Mouse (Mus musculus) CH12.LX (cell line): ENCODE results near the gene Dtnb. TPM values are rescaled to one million over a fixed set of nuclear protein-coding genes. Genes with fewer than 3 reads are reported as not detected.
A peak's percentile ranks its signal among the peaks of the same experiment; 100 is the strongest.

Experiments
- DNase-seq: peaks from one replicate; pipeline ENCODE4 v3.0.0-alpha.2; 2013; ENCODE audit errors: extremely low read depth
- H3K27ac ChIP-seq: 2 replicates; pipeline ENCODE4 v1.5.1; 2012; ENCODE audit warnings: low read depth, mild to moderate bottlenecking, control low read depth, moderate library complexity; ENCODE audit not compliant: insufficient read depth
- H3K27me3 ChIP-seq: replicated peaks from 2 replicates; pipeline ENCODE3; 2012; ENCODE audit warnings: inconsistent platforms
- H3K36me3 ChIP-seq, 2 experiments: replicated peaks in 1 of 2; 2 replicates each; pipeline versions ENCODE3 to v1.6.1; 2012; ENCODE audit warnings: inconsistent platforms in 1 of 2, low read length in 1 of 2, mild to moderate bottlenecking in 1 of 2, mixed read lengths in 1 of 2, moderate library complexity in 1 of 2; ENCODE audit not compliant: control insufficient read depth in 1 of 2, insufficient read depth in 1 of 2
- H3K4me1 ChIP-seq, 2 experiments: 2 replicates each; pipeline ENCODE4 v1.6.1; 2012; ENCODE audit warnings: inconsistent platforms in 1 of 2, moderate library complexity in 1 of 2; ENCODE audit not compliant: insufficient read depth in 2 of 2, control insufficient read depth in 1 of 2
- H3K4me2 ChIP-seq: 2 replicates; pipeline ENCODE4 v1.6.1; 2012; ENCODE audit warnings: low read depth, mild to moderate bottlenecking, control low read depth; ENCODE audit not compliant: poor library complexity, insufficient read depth, severe bottlenecking
- H3K4me3 ChIP-seq, 3 experiments: fragments of 150-350 bp in 1 of 3; sonication (generic) in 1 of 3; replicated peaks in 1 of 3; 2 replicates each; pipeline versions ENCODE3 to v1.5.1; 2011 to 2012; ENCODE audit warnings: low read depth in 2 of 3, low read length in 2 of 3, mild to moderate bottlenecking in 2 of 3, moderate library complexity in 2 of 3, control low read depth in 1 of 3, improper control_type of control experiment in 1 of 3, inconsistent platforms in 1 of 3, mixed read lengths in 1 of 3; ENCODE audit not compliant: poor library complexity in 1 of 3
- H3K79me2 ChIP-seq: replicated peaks from 2 replicates; pipeline ENCODE4 v1.6.1; 2012; ENCODE audit warnings: mild to moderate bottlenecking, moderate library complexity; ENCODE audit not compliant: control insufficient read depth, poor library complexity, insufficient read depth, severe bottlenecking; ENCODE audit errors: extremely low read depth
- H3K9ac ChIP-seq: 2 replicates; pipeline ENCODE4 v1.6.1; 2012; ENCODE audit warnings: low read depth, mild to moderate bottlenecking, control low read depth, moderate library complexity; ENCODE audit not compliant: insufficient read depth
- H3K9me3 ChIP-seq: replicated peaks from 2 replicates; pipeline ENCODE3; 2012; ENCODE audit warnings: low read length, inconsistent platforms, mixed read lengths
- CHD1 ChIP-seq: IDR thresholded peaks from 2 replicates; pipeline ENCODE4 v1.6.1; 2012; ENCODE audit warnings: low read depth, low read length, improper control_type of control experiment, inconsistent platforms
- CHD2 ChIP-seq: IDR thresholded peaks from 2 replicates; pipeline ENCODE4 v1.6.1; 2011; ENCODE audit warnings: low read length, improper control_type of control experiment
- E2F4 ChIP-seq: IDR thresholded peaks from 2 replicates; pipeline ENCODE4 v1.6.1; 2011; ENCODE audit warnings: low read depth, low read length, improper control_type of control experiment; ENCODE audit not compliant: insufficient replicate concordance
- ELF1 ChIP-seq: IDR thresholded peaks from 2 replicates; pipeline ENCODE4 v1.6.1; 2014; ENCODE audit warnings: low read depth, mild to moderate bottlenecking, inconsistent platforms, low read length, improper control_type of control experiment
- GABPA ChIP-seq: IDR thresholded peaks from 2 replicates; pipeline ENCODE4 v1.6.1; 2012; ENCODE audit warnings: low read depth, low read length, improper control_type of control experiment, inconsistent platforms; ENCODE audit not compliant: insufficient replicate concordance
- HCFC1 ChIP-seq: IDR thresholded peaks from 2 replicates; pipeline ENCODE4 v1.6.1; 2012; ENCODE audit warnings: low read depth, mild to moderate bottlenecking, inconsistent platforms, low read length, improper control_type of control experiment
- JUN ChIP-seq: IDR thresholded peaks from 2 replicates; pipeline ENCODE4 v1.6.1; 2011; ENCODE audit warnings: low read depth, mild to moderate bottlenecking, low read length, improper control_type of control experiment, moderate library complexity; ENCODE audit not compliant: insufficient read depth
- JUND ChIP-seq: conservative IDR thresholded peaks from 2 replicates; pipeline ENCODE4 v1.6.1; 2011; ENCODE audit warnings: low read depth, low read length, improper control_type of control experiment
- MAFK ChIP-seq: IDR thresholded peaks from 2 replicates; pipeline ENCODE4 v1.6.1; 2011; ENCODE audit warnings: low read length, improper control_type of control experiment; ENCODE audit not compliant: insufficient replicate concordance
- MAX ChIP-seq: IDR thresholded peaks from 2 replicates; pipeline ENCODE4 v1.6.1; 2011; ENCODE audit warnings: low read length, improper control_type of control experiment
- MAZ ChIP-seq: IDR thresholded peaks from 2 replicates; pipeline ENCODE4 v1.6.1; 2012; ENCODE audit warnings: low read depth, mild to moderate bottlenecking, inconsistent platforms, low read length, improper control_type of control experiment, moderate library complexity
- MEF2A ChIP-seq: IDR thresholded peaks from 2 replicates; pipeline ENCODE4 v1.6.1; 2014; ENCODE audit warnings: low read depth, mild to moderate bottlenecking, inconsistent platforms, low read length, improper control_type of control experiment, borderline replicate concordance
- MXI1 ChIP-seq: IDR thresholded peaks from 2 replicates; pipeline ENCODE4 v1.6.1; 2011; ENCODE audit warnings: mild to moderate bottlenecking, low read depth, low read length, improper control_type of control experiment
- MYC ChIP-seq: IDR thresholded peaks from 2 replicates; pipeline ENCODE4 v1.6.1; 2011; ENCODE audit warnings: low read depth, mild to moderate bottlenecking, improper control_type of control experiment, low read length
- NRF1 ChIP-seq: IDR thresholded peaks from 2 replicates; pipeline ENCODE4 v1.6.1; 2014; ENCODE audit warnings: low read depth, mild to moderate bottlenecking, inconsistent platforms, low read length, improper control_type of control experiment, moderate library complexity
- PAX5 ChIP-seq: IDR thresholded peaks from 2 replicates; pipeline ENCODE4 v1.6.1; 2012; ENCODE audit warnings: low read length, inconsistent platforms, mixed read lengths
- POLR2A ChIP-seq: IDR thresholded peaks from 2 replicates; pipeline ENCODE4 v1.6.1; 2011; ENCODE audit warnings: low read depth, mild to moderate bottlenecking, improper control_type of control experiment, low read length
- SMC3 ChIP-seq: IDR thresholded peaks from 2 replicates; pipeline ENCODE4 v1.6.1; 2011; ENCODE audit warnings: low read depth, low read length, improper control_type of control experiment
- TBP ChIP-seq: conservative IDR thresholded peaks from 2 replicates; pipeline ENCODE4 v1.6.1; 2011; ENCODE audit warnings: low read depth, low read length, improper control_type of control experiment
- USF1 ChIP-seq: IDR thresholded peaks from 2 replicates; pipeline ENCODE4 v1.6.1; 2014; ENCODE audit warnings: low read depth, mild to moderate bottlenecking, inconsistent platforms, low read length, improper control_type of control experiment
- USF2 ChIP-seq: conservative IDR thresholded peaks from 2 replicates; pipeline ENCODE4 v1.6.1; 2011; ENCODE audit warnings: low read depth, low read length, improper control_type of control experiment
- ZKSCAN1 ChIP-seq: IDR thresholded peaks from 2 replicates; pipeline ENCODE4 v1.6.1; 2012; ENCODE audit warnings: low read depth, inconsistent platforms, low read length, improper control_type of control experiment, borderline replicate concordance
- dilution Hi-C: fragments of 300-500 bp; cut with MboI; formaldehyde crosslinking; loops from 2 replicates; pipeline ENCODE4 v1.14.3; 2020; ENCODE audit warnings: low sequenced_read_pairs; ENCODE audit not compliant: extremely low pct_unique_long_range_greater_than_20kb, extremely low pct_ligation_motif_present
- in situ Hi-C: fragments of 300-500 bp; cut with MboI; formaldehyde crosslinking; loops from 3 replicates; pipeline ENCODE4 v1.14.3; 2019; ENCODE audit warnings: low sequenced_read_pairs, low pct_ligation_motif_present, low pct_unique_long_range_greater_than_20kb, mixed read lengths
- polyA plus RNA-seq: library from polyadenylated mRNA; unstranded; fragments of >175 nt; gene quantifications from 2 replicates; pipeline ENCODE4 v1.2.1, GENCODE M21; 2012; ENCODE audit warnings: low read depth; ENCODE audit not compliant: insufficient read length
- total RNA-seq, 2 experiments: library from RNA; depleted of rRNA; stranded (reverse); fragments of 300-350 nt in 1 of 2; fragments of >200 nt in 1 of 2; gene quantifications; 2 replicates each; pipeline ENCODE4 v1.2.3; 2012 to 2014

Gene Dtnb
- total and polyA plus RNA-seq, 3 experiments: 8.1 to 26.0 (median 17.4) TPM

DNA sequence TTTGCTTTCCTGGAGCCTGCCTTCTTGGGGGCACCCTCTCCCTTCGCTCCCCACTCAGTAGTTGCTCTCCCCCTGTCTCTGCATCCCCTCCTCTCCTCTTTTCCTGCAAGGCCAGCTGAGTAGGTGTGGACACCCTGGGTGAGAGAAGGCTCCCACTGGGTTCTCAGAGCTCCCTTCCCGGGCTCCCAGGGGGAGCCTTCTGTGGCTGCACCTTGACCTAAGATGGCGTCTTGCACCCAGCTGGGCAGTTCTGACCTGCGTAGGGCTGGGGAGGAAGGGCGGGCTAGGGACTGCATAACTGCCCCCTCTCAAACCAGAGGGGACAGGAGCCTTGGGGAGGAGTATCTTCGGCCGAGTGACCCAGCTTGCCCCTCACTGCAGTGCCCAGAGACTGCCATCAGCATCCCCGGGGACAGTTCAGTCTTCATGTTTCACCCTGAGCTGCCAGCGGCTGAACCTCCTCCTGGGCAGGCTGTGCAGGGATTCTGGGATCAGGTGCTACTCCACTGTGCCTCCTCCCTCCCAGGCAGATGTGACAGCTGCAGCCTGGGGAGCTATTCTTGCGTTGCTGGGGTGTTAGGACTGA lies 236.3 kb downstream of the Dtnb start:
- dilution Hi-C loops: no loop called here
- TF ChIP-seq PAX5 (no peak), HCFC1 (no peak), MXI1 (no peak), MAFK (no peak), JUND (no peak), JUN (no peak), SMC3 (no peak), ZKSCAN1 (no peak), POLR2A (no peak), ELF1 (no peak), CHD1 (no peak), CHD2 (no peak), MAZ (no peak)
- Histone ChIP-seq H3K79me2 (peaks cover 2% of the 10 kb centered on the region; the same call in 1 of the 2 replicates), H3K36me3 (peaks cover 0 to 25% of the 10 kb centered on the region in 2 experiments), H3K4me3 (peak overlapping the region in 2 of 3 experiments; percentile 70 to 81), H3K4me1 (peaks cover 17 to 65% of the 10 kb centered on the region in 2 experiments), H3K27ac (no peak overlapping the region), H3K9me3 (no peaks in the 10 kb centered on the region), H3K4me2 (peak overlapping the region; percentile 46), H3K27me3 (peaks cover 4% of the 10 kb centered on the region), H3K9ac (peak overlapping the region; percentile 88; the same call in 1 of the 2 replicates)
- DNase-seq: no peak
- in situ Hi-C loops: no loop called here

DNA sequence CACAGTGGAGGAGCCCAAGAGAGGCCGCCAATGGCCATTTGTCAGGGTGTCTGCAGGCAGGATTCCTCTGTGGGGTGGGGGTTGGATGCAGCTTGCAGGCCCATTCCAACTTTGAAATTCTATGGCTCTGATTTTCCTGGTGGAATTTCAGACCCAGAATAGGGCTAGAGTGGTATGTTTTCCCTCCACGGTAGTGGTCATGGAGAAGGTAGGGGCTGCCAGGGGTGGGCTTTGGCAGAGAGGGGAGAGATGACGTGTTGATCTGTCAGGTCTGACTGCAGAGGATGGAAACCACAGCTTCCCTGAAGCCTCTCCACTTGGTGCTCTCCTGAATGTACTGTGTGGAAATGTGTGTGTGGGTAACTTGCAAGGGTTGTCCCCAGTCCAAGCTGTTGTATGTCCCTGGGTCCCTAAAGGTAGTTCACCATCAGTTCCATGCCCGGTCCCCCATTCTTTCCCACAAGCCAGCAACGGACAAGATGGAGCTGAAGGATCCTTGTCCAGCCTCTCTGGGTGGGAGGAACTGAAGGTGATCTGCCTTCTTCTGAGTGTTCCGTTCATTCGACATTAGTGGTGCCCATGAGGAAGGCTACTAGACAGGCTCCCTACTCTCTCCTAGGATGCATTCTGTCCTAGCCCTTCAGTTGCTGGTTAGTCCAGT lies 237.5 kb downstream of the Dtnb start:
- H3K9ac ChIP-seq: no peak overlapping the region
- no peak overlapping the region for H3K4me2 ChIP-seq
- H3K79me2 ChIP-seq: peaks cover 2% of the 10 kb centered on the region; the same call in 1 of the 2 replicates
- no peak for DNase-seq
- no peaks in the 10 kb centered on the region for H3K9me3 ChIP-seq
- no peak overlapping the region for H3K27ac ChIP-seq
- H3K4me1 ChIP-seq: peaks cover 17 to 68% of the 10 kb centered on the region in 2 experiments
- dilution Hi-C loops: no loop called here
- peaks cover 4% of the 10 kb centered on the region for H3K27me3 ChIP-seq
- in situ Hi-C loops: no loop called here
- peaks cover 0 to 30% of the 10 kb centered on the region in 2 experiments for H3K36me3 ChIP-seq
- no peak overlapping the region for H3K4me3 ChIP-seq
- TF ChIP-seq USF1 (no peak), HCFC1 (no peak), CHD1 (no peak), MYC (no peak), PAX5 (no peak), ZKSCAN1 (no peak), TBP (no peak), GABPA (no peak), MEF2A (no peak), SMC3 (no peak), NRF1 (no peak), USF2 (no peak), E2F4 (no peak), MAX (no peak)
